Mouse (Mus musculus): ENCODE results near the gene Ldlrap1.

Gene Ldlrap1

GRCm38 (mm10) chr4:134775234-134775944, 7.6 kb upstream of the Ldlrap1 start:
- no peak for DNase-seq (ENCODE audit: low read depth, low spot score)

DNA sequence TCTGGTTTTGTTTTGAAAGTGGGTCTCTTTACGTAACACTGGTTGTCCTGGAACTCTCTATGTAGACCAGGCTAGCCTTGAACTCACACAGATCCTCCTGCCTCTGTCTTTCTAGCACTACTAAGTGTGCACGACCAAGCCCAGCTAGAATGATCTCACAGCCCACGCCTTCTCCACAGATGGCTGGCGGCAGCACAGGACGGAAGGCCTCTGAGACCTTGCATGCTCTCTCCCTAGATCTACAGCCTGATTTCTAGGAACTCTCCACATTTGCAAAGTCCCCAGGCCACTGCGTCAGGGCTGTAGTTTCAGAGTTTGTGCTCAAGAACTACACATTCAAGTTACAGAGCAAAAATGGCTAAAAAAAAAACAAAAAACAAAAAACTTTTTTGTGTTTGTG, 6.3 kb upstream of the Ldlrap1 start:
- no peak for DNase-seq (ENCODE audit: low read depth, low spot score)

- DNase-seq (ENCODE audit: low read depth, low spot score), result no peak
These were observed 5.2 kb upstream of the Ldlrap1 start for GRCm38 (mm10) chr4:134772805-134773674.

DNA sequence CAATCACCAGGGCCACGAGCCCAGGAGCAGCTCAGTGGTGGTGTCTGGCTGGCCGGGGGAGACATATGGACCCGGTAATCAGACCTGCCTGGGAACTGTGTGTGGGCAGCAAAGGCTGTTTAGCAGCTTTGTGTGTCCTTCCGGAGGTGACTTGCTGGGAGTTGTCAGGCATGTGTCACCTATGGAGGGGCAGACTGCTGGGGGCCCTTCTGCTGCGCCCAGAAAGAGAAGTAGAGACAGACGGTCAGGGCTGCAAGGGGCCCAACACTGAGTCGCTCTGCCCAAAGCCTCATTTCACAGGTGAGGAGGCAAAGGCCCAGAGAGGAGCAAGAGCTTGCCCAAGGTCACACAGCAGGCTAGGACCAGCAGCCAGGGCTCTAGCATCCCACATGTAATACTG, 2.1 kb upstream of the Ldlrap1 start:
- no peak for DNase-seq (ENCODE audit: low read depth, low spot score)

DNA sequence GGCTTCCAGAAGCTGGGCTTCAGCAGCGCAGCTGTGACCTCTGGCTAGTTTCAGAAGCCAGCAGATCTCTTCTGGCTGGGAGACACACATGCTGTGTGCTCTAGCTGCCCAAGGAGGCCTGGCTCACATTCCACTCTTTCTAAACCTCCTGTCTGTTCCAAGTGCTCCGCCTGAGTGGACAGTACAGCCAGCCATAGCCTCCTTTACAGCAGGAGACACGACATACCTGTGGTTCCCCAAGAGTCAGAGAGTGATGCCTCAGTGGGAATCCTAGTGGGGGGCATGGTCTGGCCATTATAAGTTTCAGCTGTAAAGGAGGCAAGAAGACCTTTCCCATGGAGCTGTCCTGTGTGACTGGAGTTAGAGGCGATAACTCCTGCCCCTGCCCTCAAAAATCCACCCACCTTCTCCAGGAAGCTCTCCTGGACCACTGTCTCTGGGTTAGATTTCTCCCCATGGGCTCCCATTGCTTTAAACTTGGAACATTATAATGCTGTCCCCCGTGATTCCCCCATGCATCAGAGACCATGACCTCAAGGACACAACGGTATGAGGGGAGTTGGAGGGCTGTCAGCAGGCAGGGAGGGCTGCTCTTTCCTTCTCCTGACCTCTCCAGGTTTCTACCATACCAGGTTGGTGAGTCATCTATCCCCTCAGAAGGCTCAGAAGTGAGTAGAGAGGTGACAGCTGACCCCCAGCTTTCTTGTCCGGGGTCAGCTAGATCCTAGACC, 1.4 kb upstream of the Ldlrap1 start:
- DNase-seq (ENCODE audit: low read depth, low spot score), result no peak

- no peak for DNase-seq (ENCODE audit: low read depth, low spot score)
These were observed 533 bp upstream of the Ldlrap1 start for GRCm38 (mm10) chr4:134768226-134768888.

DNA sequence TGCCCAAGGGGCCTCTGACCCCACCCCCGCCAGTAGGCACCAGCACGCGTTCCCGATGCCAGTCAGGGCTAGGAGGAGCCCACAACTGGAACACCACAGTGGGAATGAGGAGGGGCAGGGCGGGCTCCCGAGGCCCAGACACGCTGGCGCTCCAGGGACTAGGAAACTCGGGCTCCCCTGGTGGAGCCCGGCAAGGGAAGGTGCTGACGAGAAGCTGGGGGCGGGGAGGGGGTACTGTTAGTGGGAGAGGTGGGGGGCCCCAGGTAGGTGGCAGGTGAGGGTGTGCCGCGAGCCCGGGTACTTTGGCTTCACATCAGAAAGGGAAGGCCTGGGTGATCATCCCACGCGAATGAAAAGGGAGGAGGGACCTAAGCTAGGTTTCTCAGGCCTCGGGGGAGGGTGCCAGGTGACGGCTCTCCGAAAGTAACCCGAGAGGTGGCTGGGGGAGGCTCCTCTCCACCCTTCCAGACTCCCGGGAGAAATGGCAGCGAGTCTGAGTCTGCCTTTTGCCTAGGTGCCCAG, 859 bp downstream of the Ldlrap1 start:
- DNase-seq (ENCODE audit: low read depth, low spot score), result no peak

GRCm38 (mm10) chr4:134766277-134766676, 1.5 kb downstream of the Ldlrap1 start:
- no peak for DNase-seq (ENCODE audit: low read depth, low spot score)

DNA sequence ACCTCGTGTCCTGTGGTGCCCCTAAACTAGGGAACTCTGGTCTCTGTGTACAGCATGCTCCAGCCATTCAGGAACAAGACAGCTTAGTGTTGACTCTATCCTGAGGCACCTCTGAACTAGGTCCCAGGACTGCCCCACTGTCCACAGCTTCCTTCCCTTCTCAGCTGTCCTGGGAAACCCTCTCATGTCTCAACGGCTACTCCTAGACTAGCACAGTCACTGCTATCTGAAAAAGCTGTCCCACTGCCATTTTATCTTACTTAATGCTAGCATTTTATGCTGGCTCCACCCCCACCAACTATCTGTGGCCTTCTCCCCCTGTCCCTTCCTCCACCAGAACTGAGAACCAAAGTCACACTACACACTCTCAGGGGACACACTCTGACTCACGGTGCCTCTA, 3.5 kb downstream of the Ldlrap1 start:
- DNase-seq (ENCODE audit: low read depth, low spot score), result no peak

DNA sequence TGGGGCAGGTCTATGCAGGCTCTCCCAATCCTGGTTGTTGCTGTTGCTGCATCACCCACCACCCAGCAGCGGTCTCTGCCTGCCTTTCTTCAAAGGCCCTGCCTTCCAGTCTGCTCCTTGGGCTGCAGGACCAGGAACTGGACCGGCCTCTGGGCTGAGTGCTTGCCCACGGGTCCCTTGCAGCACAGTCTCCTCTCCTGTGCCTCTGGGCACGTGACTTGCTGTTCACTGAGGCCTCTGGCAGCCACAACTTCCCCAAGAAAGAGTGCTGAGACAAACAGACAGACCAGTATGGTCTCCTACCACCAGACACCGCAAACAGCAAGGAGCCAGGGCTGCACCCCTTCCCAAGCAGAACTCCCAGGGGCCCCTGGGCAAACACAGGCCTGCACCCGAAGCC, 5.5 kb downstream of the Ldlrap1 start:
- DNase-seq (ENCODE audit: low read depth, low spot score), result no peak

DNA sequence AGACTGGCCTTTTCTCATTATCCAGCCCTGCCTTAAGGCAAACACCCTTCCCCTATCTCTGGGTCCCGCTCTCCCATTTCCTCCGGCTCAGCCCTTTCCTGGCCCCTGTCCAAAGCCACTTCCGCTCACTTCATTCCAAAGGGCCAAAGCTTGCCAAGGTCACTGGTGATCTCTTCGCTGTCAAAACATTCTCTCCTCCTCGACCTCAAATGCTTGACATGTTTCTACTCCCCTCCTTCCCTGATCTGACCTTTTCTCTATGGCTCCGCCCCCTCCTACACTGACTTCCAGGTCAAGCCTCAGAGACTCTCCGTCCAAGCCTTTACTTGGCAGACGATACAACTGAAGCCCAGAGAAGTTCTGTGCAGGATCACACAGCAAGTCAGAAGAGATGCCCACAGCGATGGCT, 7.0 kb downstream of the Ldlrap1 start:
- no peak for DNase-seq (ENCODE audit: low read depth, low spot score)

GRCm38 (mm10) chr4:134760281-134760680, 7.5 kb downstream of the Ldlrap1 start:
- no peak for DNase-seq (ENCODE audit: low read depth, low spot score)

DNA sequence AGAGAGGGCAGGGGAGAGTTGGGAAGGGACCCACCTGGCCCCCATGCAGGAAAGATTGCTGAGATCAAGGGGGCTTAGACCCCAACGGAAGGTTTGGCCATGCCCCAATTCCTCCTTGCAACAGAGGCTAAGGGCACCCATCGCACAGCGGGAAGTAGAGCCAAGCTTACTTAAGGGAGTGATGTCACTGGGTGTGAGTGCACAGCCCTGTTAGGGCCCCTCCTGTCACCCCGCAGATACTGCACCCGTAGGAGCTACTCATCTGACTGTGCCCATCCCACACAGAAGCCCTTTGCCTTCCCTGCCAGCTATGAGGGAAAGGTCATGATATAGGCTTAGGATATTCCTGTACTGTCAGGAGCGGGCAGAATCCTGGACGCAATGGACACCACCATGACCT, 8.3 kb downstream of the Ldlrap1 start:
- no peak for DNase-seq (ENCODE audit: low read depth, low spot score)

- no peak for DNase-seq (ENCODE audit: low read depth, low spot score)
These were observed 8.9 kb downstream of the Ldlrap1 start for GRCm38 (mm10) chr4:134758922-134759321.

- no peak for DNase-seq (ENCODE audit: low read depth, low spot score)
These were observed 9.5 kb downstream of the Ldlrap1 start for GRCm38 (mm10) chr4:134758367-134758766.

DNA sequence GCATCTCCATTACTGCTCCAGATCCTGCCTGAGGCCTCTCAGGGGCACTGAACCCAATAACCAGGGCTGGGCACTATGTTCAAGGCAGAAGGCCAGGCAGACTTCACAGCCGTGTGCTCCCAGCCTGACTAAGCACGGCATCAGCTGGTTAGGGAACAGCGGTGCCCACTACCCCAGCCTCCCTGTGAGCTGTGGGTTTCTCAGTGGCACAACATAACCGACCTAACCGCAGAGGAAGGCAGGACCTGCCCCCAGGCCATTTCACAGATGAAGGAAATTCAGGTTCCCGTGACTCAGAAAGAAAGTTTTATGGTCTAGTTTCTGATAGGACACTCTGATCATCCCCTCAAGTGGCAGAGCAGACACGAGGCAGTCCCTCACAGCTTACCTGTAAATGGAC, 10.9 kb downstream of the Ldlrap1 start:
- no peak for DNase-seq (ENCODE audit: low read depth, low spot score)

- no peak for DNase-seq (ENCODE audit: low read depth, low spot score)
These were observed 12.9 kb downstream of the Ldlrap1 start for GRCm38 (mm10) chr4:134754941-134755340.

- DNase-seq (ENCODE audit: low read depth, low spot score), result no peak
These were observed 13.5 kb downstream of the Ldlrap1 start for GRCm38 (mm10) chr4:134754371-134754770.

GRCm38 (mm10) chr4:134753516-134754261, 14.1 kb downstream of the Ldlrap1 start:
- no peak for DNase-seq (ENCODE audit: low read depth, low spot score)

DNA sequence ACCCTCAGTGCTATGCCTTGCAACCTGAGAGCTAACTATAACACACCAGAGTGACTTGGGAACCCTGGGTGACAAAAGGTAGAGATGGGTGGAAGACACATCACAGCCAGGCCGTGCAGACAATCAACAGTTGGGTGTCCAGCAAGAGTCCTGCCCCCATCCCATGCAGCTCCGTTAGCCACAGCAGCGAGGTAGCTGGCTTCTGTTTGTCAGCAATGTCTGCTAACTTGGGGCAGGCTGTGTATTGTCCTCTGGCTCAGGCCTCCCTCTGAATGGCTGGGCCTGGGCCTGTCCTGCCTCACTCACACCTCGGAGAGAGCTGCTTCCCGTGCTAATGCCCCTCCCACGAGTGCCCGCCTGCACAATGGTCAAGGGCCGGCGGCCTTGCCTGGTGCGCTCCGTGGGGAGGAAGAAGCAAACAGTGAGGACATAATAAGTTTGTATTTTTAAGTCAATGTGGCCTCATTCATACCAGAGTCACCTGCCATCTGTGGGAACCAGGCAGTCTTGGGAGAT, 14.9 kb downstream of the Ldlrap1 start:
- DNase-seq (ENCODE audit: low read depth, low spot score), result no peak

Measured in retina, adult 2 months (tissue).